Mouse (Mus musculus) olfactory bulb, adult 2 months (tissue): ENCODE results near the gene Grk3.

ENCODE experiments used
- CTCF ChIP-seq: fragments of 200-500 bp; IDR thresholded peaks from 2 replicates; pipeline ENCODE4 v1.5.1; 2012; ENCODE audit warnings: low read depth, mild to moderate bottlenecking, low read length, moderate library complexity; ENCODE audit not compliant: insufficient read depth
- POLR2A ChIP-seq: fragments of 200-500 bp; IDR thresholded peaks from 2 replicates; pipeline ENCODE4 v1.6.1; 2012; ENCODE audit warnings: mild to moderate bottlenecking, low read depth, low read length, moderate library complexity; ENCODE audit not compliant: insufficient read depth

- TF ChIP-seq POLR2A (no peak), CTCF (no peak)
Observed at GRCm38 (mm10) chr5:113014111-113014807, 1.3 kb downstream of the Grk3 start.
